Mouse (Mus musculus): ENCODE results near the gene Fryl. TPM values are rescaled to one million over a fixed set of nuclear protein-coding genes. Genes with fewer than 3 reads are reported as not detected.

The Fryl gene
- polyA plus RNA-seq, 1 experiment from 2014 or later: 20.6 TPM

GRCm38 (mm10) chr5:73240391-73240790 is 16.0 kb downstream of the Fryl start:
- DNase-seq (ENCODE audit: low spot score): no peak
- no peak overlapping the region for H3K4me2 ChIP-seq (ENCODE audit: low read length)
- no peak overlapping the region for H3K4me3 ChIP-seq (replicated peaks; ENCODE audit: low read depth, low read length)
- WGBS: 94% methylated on average over 6 of the region's 6 CpGs
- H3K4me1 ChIP-seq (replicated peaks; ENCODE audit: insufficient read depth, low read length): no peaks in the 10 kb centered on the region
- TF ChIP-seq CTCF (IDR thresholded peaks at IDR 0.05; ENCODE audit: low read depth): no peak
- H3K27me3 ChIP-seq (ENCODE audit: insufficient read depth, low read length): no peaks in the 10 kb centered on the region
- no peaks in the 10 kb centered on the region for H3K36me3 ChIP-seq (ENCODE audit: insufficient read depth, low read length)
- ATAC-seq (replicated peaks; ENCODE audit: low FRiP score, low read depth): no peak
- no peaks in the 10 kb centered on the region for H3K9me3 ChIP-seq (replicated peaks; ENCODE audit: low read length)
- H3K9ac ChIP-seq (ENCODE audit: low read depth, low read length): no peak overlapping the region
- H3K27ac ChIP-seq: no peak overlapping the region

GRCm38 (mm10) chr5:73236894-73237334 is 19.5 kb downstream of the Fryl start:
- no peaks in the 10 kb centered on the region for H3K36me3 ChIP-seq (ENCODE audit: insufficient read depth, low read length)
- peak overlapping the region; percentile 58; the same call in 1 of the 2 replicates for H3K27ac ChIP-seq
- TF ChIP-seq CTCF (IDR thresholded peaks at IDR 0.05; ENCODE audit: low read depth): no peak
- peak; percentile 60 for ATAC-seq (replicated peaks; ENCODE audit: low FRiP score, low read depth)
- H3K9me3 ChIP-seq (replicated peaks; ENCODE audit: low read length): no peaks in the 10 kb centered on the region
- H3K9ac ChIP-seq (ENCODE audit: low read depth, low read length): no peak overlapping the region
- DNase-seq (ENCODE audit: low spot score): peak; percentile 47
- H3K4me2 ChIP-seq (ENCODE audit: low read length): no peak overlapping the region
- no peaks in the 10 kb centered on the region for H3K27me3 ChIP-seq (ENCODE audit: insufficient read depth, low read length)
- H3K4me1 ChIP-seq (replicated peaks; ENCODE audit: insufficient read depth, low read length): peaks cover 9% of the 10 kb centered on the region
- WGBS: 32% methylated on average over 6 of the region's 6 CpGs
- no peak overlapping the region for H3K4me3 ChIP-seq (replicated peaks; ENCODE audit: low read depth, low read length)

GRCm38 (mm10) chr5:73235201-73235600 is 21.2 kb downstream of the Fryl start:
- no peak overlapping the region for H3K27ac ChIP-seq
- ATAC-seq (replicated peaks; ENCODE audit: low FRiP score, low read depth) (no peak), DNase-seq (ENCODE audit: low spot score) (no peak)
- no peak overlapping the region for H3K9ac ChIP-seq (ENCODE audit: low read depth, low read length)
- TF ChIP-seq CTCF (IDR thresholded peaks at IDR 0.05; ENCODE audit: low read depth): no peak
- H3K36me3 ChIP-seq (ENCODE audit: insufficient read depth, low read length): no peaks in the 10 kb centered on the region
- H3K27me3 ChIP-seq (ENCODE audit: insufficient read depth, low read length): no peaks in the 10 kb centered on the region
- 71% methylated on average over 5 of the region's 5 CpGs for WGBS
- H3K4me1 ChIP-seq (replicated peaks; ENCODE audit: insufficient read depth, low read length): peaks cover 9% of the 10 kb centered on the region
- no peak overlapping the region for H3K4me2 ChIP-seq (ENCODE audit: low read length)
- no peaks in the 10 kb centered on the region for H3K9me3 ChIP-seq (replicated peaks; ENCODE audit: low read length)
- no peak overlapping the region for H3K4me3 ChIP-seq (replicated peaks; ENCODE audit: low read depth, low read length)

- H3K4me1 ChIP-seq (replicated peaks; ENCODE audit: insufficient read depth, low read length): peaks cover 13% of the 10 kb centered on the region
- no peak overlapping the region for H3K4me3 ChIP-seq (replicated peaks; ENCODE audit: low read depth, low read length)
- 73% methylated on average over 17 of the region's 17 CpGs for WGBS
- no peak overlapping the region for H3K4me2 ChIP-seq (ENCODE audit: low read length)
- H3K36me3 ChIP-seq (ENCODE audit: insufficient read depth, low read length): no peaks in the 10 kb centered on the region
- ATAC-seq (replicated peaks; ENCODE audit: low FRiP score, low read depth) (no peak), DNase-seq (ENCODE audit: low spot score) (no peak)
- no peak for TF ChIP-seq CTCF (IDR thresholded peaks at IDR 0.05; ENCODE audit: low read depth)
- H3K9ac ChIP-seq (ENCODE audit: low read depth, low read length): no peak overlapping the region
- H3K27ac ChIP-seq: no peak overlapping the region
- H3K27me3 ChIP-seq (ENCODE audit: insufficient read depth, low read length): no peaks in the 10 kb centered on the region
- H3K9me3 ChIP-seq (replicated peaks; ENCODE audit: low read length): no peaks in the 10 kb centered on the region
Observed at GRCm38 (mm10) chr5:73233018-73233881, 23.2 kb downstream of the Fryl start.

- Histone ChIP-seq H3K4me3 (replicated peaks; ENCODE audit: low read depth, low read length) (no peak overlapping the region), H3K9me3 (replicated peaks; ENCODE audit: low read length) (no peaks in the 10 kb centered on the region), H3K9ac (ENCODE audit: low read depth, low read length) (no peak overlapping the region), H3K36me3 (ENCODE audit: insufficient read depth, low read length) (no peaks in the 10 kb centered on the region), H3K27ac (no peak overlapping the region), H3K27me3 (ENCODE audit: insufficient read depth, low read length) (no peaks in the 10 kb centered on the region), H3K4me1 (replicated peaks; ENCODE audit: insufficient read depth, low read length) (peaks cover 13% of the 10 kb centered on the region), H3K4me2 (ENCODE audit: low read length) (no peak overlapping the region)
- no peak for DNase-seq (ENCODE audit: low spot score)
- 33% methylated on average over 9 of the region's 9 CpGs for WGBS
- no peak for ATAC-seq (replicated peaks; ENCODE audit: low FRiP score, low read depth)
- TF ChIP-seq CTCF (IDR thresholded peaks at IDR 0.05; ENCODE audit: low read depth): no peak
Observed at GRCm38 (mm10) chr5:73232267-73232666, 24.2 kb downstream of the Fryl start.

GRCm38 (mm10) chr5:73231835-73232234 is 24.6 kb downstream of the Fryl start:
- no peaks in the 10 kb centered on the region for H3K27me3 ChIP-seq (ENCODE audit: insufficient read depth, low read length)
- no peak for ATAC-seq (replicated peaks; ENCODE audit: low FRiP score, low read depth)
- H3K4me1 ChIP-seq (replicated peaks; ENCODE audit: insufficient read depth, low read length): peaks cover 13% of the 10 kb centered on the region
- DNase-seq (ENCODE audit: low spot score): no peak
- H3K27ac ChIP-seq: no peak overlapping the region
- no peak overlapping the region for H3K4me2 ChIP-seq (ENCODE audit: low read length)
- H3K36me3 ChIP-seq (ENCODE audit: insufficient read depth, low read length): no peaks in the 10 kb centered on the region
- no peak overlapping the region for H3K9ac ChIP-seq (ENCODE audit: low read depth, low read length)
- WGBS: 21% methylated on average over 6 of the region's 6 CpGs
- TF ChIP-seq CTCF (IDR thresholded peaks at IDR 0.05; ENCODE audit: low read depth): no peak
- no peaks in the 10 kb centered on the region for H3K9me3 ChIP-seq (replicated peaks; ENCODE audit: low read length)
- no peak overlapping the region for H3K4me3 ChIP-seq (replicated peaks; ENCODE audit: low read depth, low read length)
